Mouse (Mus musculus) liver, embryonic 11.5 days (tissue): Measurements from ENCODE around the gene Amhr2. TPM values are rescaled to one million over a fixed set of nuclear protein-coding genes. Genes with fewer than 3 reads are reported as not detected.

Source experiments
- ATAC-seq: fragments of 200-750 bp; cut with Nextera tagmentation; replicated peaks from 2 replicates; pipeline ENCODE4 v1.8.0; 2017; ENCODE audit warnings: moderate number of reproducible peaks, mild to moderate bottlenecking, moderate TSS enrichment, moderate library complexity; ENCODE audit not compliant: low FRiP score
- DNase-seq: peaks from one replicate; pipeline ENCODE4 v3.0.0-alpha.2; 2017; ENCODE audit warnings: low spot score
- H3K27ac ChIP-seq: fragments of 300-500 bp; sonication (generic); 2 replicates; pipeline ENCODE4 v1.5.1; 2014; ENCODE audit warnings: mild to moderate bottlenecking, low read depth, low read length, control low read depth
- H3K27me3 ChIP-seq: fragments of 300-500 bp; sonication (generic); replicated peaks from 2 replicates; pipeline ENCODE4 v1.6.1; 2014; ENCODE audit warnings: low read length, mixed read lengths; ENCODE audit not compliant: control insufficient read depth, insufficient read depth
- H3K36me3 ChIP-seq: fragments of 300-500 bp; sonication (generic); 2 replicates; pipeline ENCODE4 v1.6.1; 2014; ENCODE audit warnings: mild to moderate bottlenecking, low read length, moderate library complexity, mixed read lengths; ENCODE audit not compliant: control insufficient read depth, insufficient read depth
- H3K4me1 ChIP-seq: fragments of 300-500 bp; sonication (generic); replicated peaks from 2 replicates; pipeline ENCODE4 v1.6.1; 2014; ENCODE audit warnings: low read length, mixed read lengths; ENCODE audit not compliant: control insufficient read depth, insufficient read depth
- H3K4me2 ChIP-seq: fragments of 300-500 bp; sonication (generic); 2 replicates; pipeline ENCODE4 v1.6.1; 2014; ENCODE audit warnings: mild to moderate bottlenecking, control low read depth, moderate library complexity
- H3K4me3 ChIP-seq: fragments of 300-500 bp; sonication (generic); 2 replicates; pipeline ENCODE4 v1.5.1; 2014; ENCODE audit warnings: low read depth, low read length, control low read depth
- H3K9ac ChIP-seq: fragments of 300-500 bp; sonication (generic); 2 replicates; pipeline ENCODE4 v1.6.1; 2014; ENCODE audit warnings: low read depth, low read length, control low read depth
- H3K9me3 ChIP-seq: fragments of 300-500 bp; sonication (generic); 2 replicates; pipeline ENCODE4 v1.6.1; 2016; ENCODE audit warnings: low read length, inconsistent platforms, mixed read lengths; ENCODE audit not compliant: control insufficient read depth
- WGBS: fragments of 180-500 bp; shearing (Covaris S2); extraction: QIAGEN DNeasy Blood & Tissue Kit; methylation state at CpG from one replicate; pipeline ENCODE4 v1.1.7; 2014; 5-methylcytosine and 5-hydroxymethylcytosine counted together
- polyA plus RNA-seq: library from polyadenylated mRNA; unstranded; fragments of >200 nt; fragmentation: Nextera tagmentation; extraction: Ambion mirVana; gene quantifications from 2 replicates; pipeline ENCODE4 v1.2.1, GENCODE M21; 2014

Gene Amhr2
- polyA plus RNA-seq, 1 experiment from 2014 or later, result 1.1 TPM

DNA sequence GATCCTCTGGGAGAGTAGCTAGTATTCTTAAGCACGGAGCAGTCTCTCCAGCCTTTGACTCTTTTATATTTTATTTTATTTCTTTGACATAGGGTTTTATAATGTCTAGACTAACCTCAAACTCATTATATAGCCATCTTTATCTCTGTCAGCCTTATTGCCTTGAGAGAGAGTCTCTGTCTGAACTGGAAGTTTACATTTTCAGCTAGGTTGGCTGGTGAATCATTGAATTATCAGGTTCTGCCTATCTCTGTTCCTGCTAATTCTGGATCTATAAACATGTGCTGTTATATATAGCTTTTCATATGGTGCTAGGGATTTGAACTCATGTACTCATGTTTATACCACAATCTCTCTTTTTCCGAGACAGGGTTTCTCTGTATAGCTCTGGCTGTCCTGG lies 27.6 kb upstream of the Amhr2 start:
- no peak overlapping the region for H3K9ac ChIP-seq
- H3K4me3 ChIP-seq, result no peak overlapping the region
- no peaks in the 10 kb centered on the region for H3K9me3 ChIP-seq
- no peak for ATAC-seq
- no peaks in the 10 kb centered on the region for H3K4me1 ChIP-seq
- H3K27me3 ChIP-seq, result no peaks in the 10 kb centered on the region
- 89% methylated on average over 2 of the region's 2 CpGs for WGBS
- no peak overlapping the region for H3K4me2 ChIP-seq
- no peak for DNase-seq
- H3K36me3 ChIP-seq, result no peaks in the 10 kb centered on the region; the same call in 1 of the 2 replicates
- no peak overlapping the region for H3K27ac ChIP-seq

DNA sequence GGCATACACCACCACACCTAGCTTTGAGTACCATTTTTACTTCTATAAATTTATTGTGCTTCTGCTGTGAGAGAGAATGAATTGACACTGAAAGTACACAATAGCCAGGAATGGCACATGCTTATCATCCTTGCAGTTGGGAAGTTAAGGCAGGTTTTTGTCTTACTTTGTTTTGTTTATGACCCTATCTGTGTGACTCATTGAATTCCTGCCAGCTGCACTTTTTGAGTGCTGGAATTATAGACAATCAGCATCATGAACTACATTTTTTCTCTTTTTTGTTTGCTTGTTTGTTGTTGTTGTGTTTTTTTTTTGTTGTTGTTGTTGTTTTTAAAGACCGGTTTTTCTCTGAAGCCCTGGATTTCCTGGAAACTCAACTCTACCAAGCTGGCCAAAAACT lies 24.2 kb upstream of the Amhr2 start:
- Histone ChIP-seq H3K4me1 (no peaks in the 10 kb centered on the region), H3K27me3 (no peaks in the 10 kb centered on the region), H3K4me2 (no peak overlapping the region), H3K9ac (no peak overlapping the region), H3K36me3 (no peaks in the 10 kb centered on the region; the same call in 1 of the 2 replicates), H3K9me3 (no peaks in the 10 kb centered on the region), H3K27ac (no peak overlapping the region), H3K4me3 (no peak overlapping the region)
- ATAC-seq, result no peak
- no peak for DNase-seq
- WGBS, result 43% methylated on average over 1 of the region's 1 CpGs

DNA sequence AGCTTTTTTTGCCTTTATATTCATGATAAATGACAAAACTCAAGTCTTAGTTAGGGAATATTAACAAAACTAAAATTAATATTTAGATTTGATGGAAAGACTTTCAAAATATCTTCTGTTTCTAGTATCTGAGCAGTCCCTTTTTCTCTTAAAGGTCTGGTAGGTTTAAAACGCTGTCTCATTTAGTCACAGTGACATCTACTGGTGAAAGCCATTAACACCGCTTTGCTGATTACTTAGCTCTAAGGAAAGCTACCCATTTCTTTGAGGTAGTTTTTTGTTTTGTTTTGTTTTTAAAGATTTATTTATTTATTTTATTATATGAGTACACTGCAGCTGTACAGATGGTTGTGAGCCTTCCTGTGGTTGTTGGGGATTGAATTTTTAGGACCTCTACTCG lies 23.7 kb upstream of the Amhr2 start:
- ATAC-seq, result no peak
- Histone ChIP-seq H3K36me3 (no peaks in the 10 kb centered on the region; the same call in 1 of the 2 replicates), H3K27ac (no peak overlapping the region), H3K4me3 (no peak overlapping the region), H3K9me3 (no peaks in the 10 kb centered on the region), H3K4me1 (no peaks in the 10 kb centered on the region), H3K9ac (no peak overlapping the region), H3K4me2 (no peak overlapping the region), H3K27me3 (no peaks in the 10 kb centered on the region)
- no peak for DNase-seq
- WGBS, result 57% methylated on average over 3 of the region's 3 CpGs

DNA sequence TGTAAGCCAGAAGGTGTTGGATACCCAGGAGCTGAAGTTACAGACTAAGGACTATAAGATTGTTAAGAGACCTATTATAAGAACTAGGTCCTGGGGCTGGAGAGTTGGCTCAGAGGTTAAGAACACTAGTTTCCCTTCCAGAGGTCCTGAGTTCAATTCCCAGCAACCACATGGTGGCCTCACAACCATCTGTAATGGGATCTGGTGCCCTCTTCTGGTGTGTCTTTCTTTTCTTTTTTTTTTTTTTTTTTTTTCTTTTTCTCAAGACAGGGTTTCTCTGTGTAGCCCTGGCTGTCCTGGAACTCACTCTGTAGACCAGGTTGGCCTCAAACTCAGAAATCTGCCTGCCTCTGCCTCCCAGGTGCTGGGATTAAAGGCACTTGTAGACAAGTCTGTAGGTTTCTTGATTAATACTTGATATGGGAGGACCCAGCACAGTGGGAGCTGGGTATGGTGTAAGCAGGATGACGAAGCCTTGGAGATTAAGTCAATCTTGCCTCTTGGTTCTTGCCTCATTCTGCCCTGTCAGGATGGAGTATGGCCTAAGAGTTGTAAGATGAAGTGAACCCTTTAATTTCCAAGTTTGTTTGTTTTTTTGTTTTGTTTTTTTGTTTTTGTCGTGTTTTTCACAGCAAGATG lies 21.4 kb upstream of the Amhr2 start:
- no peak for DNase-seq
- no peak for ATAC-seq
- Histone ChIP-seq H3K9me3 (no peaks in the 10 kb centered on the region), H3K27me3 (no peaks in the 10 kb centered on the region), H3K36me3 (peaks cover 8% of the 10 kb centered on the region; the same call in 1 of the 2 replicates), H3K4me3 (no peak overlapping the region), H3K9ac (no peak overlapping the region), H3K27ac (no peak overlapping the region), H3K4me1 (no peaks in the 10 kb centered on the region), H3K4me2 (no peak overlapping the region)
- WGBS, result 92% methylated on average over 2 of the region's 2 CpGs

DNA sequence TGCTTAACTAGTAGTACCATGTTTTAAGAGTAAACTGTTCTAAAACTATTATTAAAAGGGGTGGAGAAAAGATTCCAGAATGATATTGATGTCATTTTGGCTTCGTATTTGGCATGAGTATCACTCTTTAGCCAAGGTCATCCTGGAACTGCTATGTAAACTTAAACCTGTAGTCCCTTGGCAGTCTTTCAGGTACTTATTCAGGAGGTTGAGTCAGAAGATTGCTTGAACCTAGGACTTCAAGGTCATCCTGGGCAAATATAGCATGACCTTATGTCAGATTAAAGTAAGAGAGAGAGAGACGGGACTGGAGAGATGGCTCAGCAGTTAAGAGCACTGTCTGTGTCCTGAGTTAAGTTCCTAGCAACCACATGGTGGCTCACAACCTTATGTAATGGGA lies 20.5 kb upstream of the Amhr2 start:
- Histone ChIP-seq H3K4me2 (no peak overlapping the region), H3K27ac (no peak overlapping the region), H3K9ac (no peak overlapping the region), H3K36me3 (peaks cover 12% of the 10 kb centered on the region), H3K9me3 (no peaks in the 10 kb centered on the region), H3K27me3 (no peaks in the 10 kb centered on the region), H3K4me3 (no peak overlapping the region), H3K4me1 (no peaks in the 10 kb centered on the region)
- ATAC-seq (no peak), DNase-seq (no peak)
- 88% methylated on average over 2 of the region's 2 CpGs for WGBS

DNA sequence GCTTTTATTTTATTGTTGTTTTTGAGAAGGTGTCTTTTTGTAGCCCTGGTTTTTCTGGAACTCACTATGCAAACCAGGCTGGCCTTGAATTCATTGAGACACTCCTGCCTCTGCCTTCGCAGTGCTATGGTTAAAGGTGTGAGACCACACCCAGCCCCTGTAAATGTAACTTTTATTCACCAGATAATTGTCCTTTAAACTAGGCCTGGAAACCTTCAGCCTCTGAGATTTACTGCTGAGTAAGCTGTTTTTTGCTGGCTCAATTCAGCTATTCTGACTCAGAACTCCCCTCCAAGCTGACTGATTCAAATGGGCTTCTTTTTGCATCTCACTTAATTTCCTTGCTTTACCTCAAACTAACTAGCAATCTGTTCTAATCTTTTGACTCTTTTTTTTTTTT lies 18.2 kb upstream of the Amhr2 start:
- Histone ChIP-seq H3K27ac (no peak overlapping the region), H3K9me3 (no peaks in the 10 kb centered on the region), H3K4me2 (no peak overlapping the region), H3K27me3 (no peaks in the 10 kb centered on the region), H3K4me3 (no peak overlapping the region), H3K9ac (no peak overlapping the region), H3K4me1 (no peaks in the 10 kb centered on the region), H3K36me3 (peaks cover 28% of the 10 kb centered on the region)
- ATAC-seq (no peak), DNase-seq (no peak)
- 98% methylated on average over 1 of the region's 1 CpGs for WGBS

DNA sequence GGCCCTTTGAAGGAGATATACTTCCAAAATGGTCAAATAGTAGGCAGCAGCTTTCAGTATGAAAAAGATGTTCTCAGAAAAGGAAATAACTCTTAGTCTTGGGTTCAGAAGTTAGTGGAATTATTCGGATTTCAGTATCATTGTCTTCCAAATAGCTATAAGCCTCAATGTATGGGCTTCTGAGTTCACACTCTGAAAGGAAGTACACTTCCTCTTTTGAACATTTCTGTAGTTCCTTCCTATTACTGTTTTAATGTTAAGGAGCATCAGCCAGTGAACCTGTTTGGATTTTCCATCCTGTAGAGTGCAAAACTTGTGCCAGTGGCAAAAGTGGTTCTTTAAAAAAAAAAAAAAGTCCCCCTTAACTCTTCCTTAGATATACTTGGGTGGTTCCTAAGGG lies 13.1 kb upstream of the Amhr2 start:
- WGBS, result 77% methylated on average over 1 of the region's 1 CpGs
- Histone ChIP-seq H3K27me3 (no peaks in the 10 kb centered on the region), H3K36me3 (peaks cover 26% of the 10 kb centered on the region), H3K9me3 (no peaks in the 10 kb centered on the region), H3K4me3 (no peak overlapping the region), H3K4me2 (no peak overlapping the region), H3K9ac (no peak overlapping the region), H3K27ac (no peak overlapping the region), H3K4me1 (no peaks in the 10 kb centered on the region)
- DNase-seq, result no peak
- ATAC-seq, result no peak

DNA sequence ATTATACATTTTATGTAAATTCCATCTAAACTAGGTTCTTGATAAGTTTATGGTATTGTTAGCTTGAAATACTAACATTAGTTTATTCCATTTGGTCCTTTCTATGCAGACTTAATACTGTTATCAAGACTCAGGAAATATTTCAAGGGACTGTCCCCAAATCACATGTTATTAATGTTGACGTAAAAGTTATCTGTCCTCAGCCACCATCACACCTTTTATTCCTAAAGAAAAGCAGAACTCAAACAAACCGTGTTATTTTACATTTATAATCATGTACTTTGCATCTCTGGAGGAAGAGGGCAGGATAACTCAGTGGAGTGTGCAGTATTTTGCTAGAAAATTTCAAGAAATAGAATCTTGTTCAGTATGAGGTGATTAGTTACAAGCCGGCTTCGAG lies 12.0 kb upstream of the Amhr2 start:
- peaks cover 24% of the 10 kb centered on the region for H3K36me3 ChIP-seq
- 90% methylated on average over 4 of the region's 4 CpGs for WGBS

DNA sequence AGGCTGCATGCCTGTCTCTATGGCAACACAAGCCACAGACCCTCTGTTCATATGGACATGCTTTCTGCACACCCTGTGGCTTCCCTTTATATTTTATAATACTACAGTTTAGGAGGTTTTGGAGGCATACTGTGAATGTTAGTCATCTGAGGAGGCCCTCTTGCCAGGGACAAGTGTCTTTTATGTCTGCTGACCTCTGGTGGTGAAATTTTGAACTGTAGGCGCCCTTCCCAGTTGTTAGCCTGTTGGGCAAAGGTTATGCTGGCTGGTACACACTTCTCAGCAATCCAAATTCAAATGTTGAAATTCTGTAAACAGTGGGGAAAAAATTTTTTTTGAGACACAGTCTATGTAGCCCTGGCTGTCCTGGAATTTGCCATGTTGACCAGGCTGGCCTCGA lies 2.7 kb upstream of the Amhr2 start:
- H3K27ac ChIP-seq, result no peak overlapping the region
- no peak overlapping the region for H3K4me3 ChIP-seq
- no peak overlapping the region for H3K4me2 ChIP-seq
- H3K4me1 ChIP-seq, result peaks cover 11% of the 10 kb centered on the region
- 45% methylated on average over 2 of the region's 2 CpGs for WGBS
- ATAC-seq (0 out of 2 replicates have a peak, but pooled peaks have one; percentile 18), DNase-seq (peak; percentile 78)
- no peaks in the 10 kb centered on the region for H3K36me3 ChIP-seq
- H3K27me3 ChIP-seq, result no peaks in the 10 kb centered on the region
- H3K9ac ChIP-seq, result no peak overlapping the region
- no peaks in the 10 kb centered on the region for H3K9me3 ChIP-seq

More for the DNA sequence above, 12.0 kb upstream of the Amhr2 start:
- H3K4me2 ChIP-seq, result no peak overlapping the region
- no peaks in the 10 kb centered on the region for H3K27me3 ChIP-seq
- H3K9ac ChIP-seq, result no peak overlapping the region
- H3K9me3 ChIP-seq, result no peaks in the 10 kb centered on the region
- no peak for DNase-seq
- no peaks in the 10 kb centered on the region for H3K4me1 ChIP-seq
- no peak overlapping the region for H3K4me3 ChIP-seq
- ATAC-seq, result no peak
- no peak overlapping the region for H3K27ac ChIP-seq
